9 mouse cellular contexts compared by ENCODE assay signal in genomic region chr11:43484057-43484456, GRCm38 (mm10). TPM values are rescaled to one million over a fixed set of nuclear protein-coding genes. Genes with fewer than 3 reads are reported as not detected.
DNase-seq lines count a peak whose midpoint lies in the region; ATAC-seq and TF ChIP-seq lines count a peak whose summit lies in the region.
"Had no signal": no experiment of that assay in that cellular context is flagged by ENCODE, and none has a peak within 500 bp of the region (broad histone marks: within the 10 kb centered on the region; RNA-seq: fewer than 3 reads in every experiment).

No protein-coding gene starts in this region.

- intact Hi-C loops in gastrocnemius, adult 2 months (cut with DNase I): no loop called here
- intact Hi-C loops in left cerebral cortex, adult 2 months (cut with DNase I): no loop called here
- intact Hi-C loops in left cerebral cortex, postnatal 4 days (cut with DNase I): no loop called here

- no peak overlapping the region for H3K4me3 ChIP-seq in gastrocnemius, adult 2 months
- H3K4me3 ChIP-seq in left cerebral cortex, adult 2 months: no peak overlapping the region
- H3K4me3 ChIP-seq in limb, embryonic 10.5 days: no peak overlapping the region

- peak overlapping the region; percentile 66 for H3K27ac ChIP-seq in gastrocnemius, adult 2 months
- peak overlapping the region; percentile 15; the same call in 1 of the 2 replicates for H3K27ac ChIP-seq in left cerebral cortex, adult 2 months
- H3K27ac ChIP-seq in limb, embryonic 10.5 days: 0 out of 2 replicates have a peak overlapping the region, but pooled peaks have one; percentile 2

- WGBS in limb, embryonic 10.5 days: 79% methylated on average over 4 of the region's 4 CpGs

- TF ChIP-seq CTCF in gastrocnemius, adult 2 months (IDR thresholded peaks at IDR 0.05): no peak
- TF ChIP-seq CTCF in left cerebral cortex, adult 2 months (IDR thresholded peaks at IDR 0.05): no peak

- peaks cover 54% of the 10 kb centered on the region for H3K4me1 ChIP-seq in limb, embryonic 10.5 days

- DNase-seq in gastrocnemius, adult 2 months: no peak
- no peak for DNase-seq in gastrocnemius, postnatal 4 days (ENCODE audit: low spot score in 2 of 2)
- DNase-seq in left cerebral cortex, adult 2 months (ENCODE audit: extremely low spot score in 1 of 2, low spot score in 2 of 2): no peak
- no peak for DNase-seq in left cerebral cortex, postnatal 4 days
- DNase-seq in limb, embryonic 10.5 days (ENCODE audit: low spot score): no peak
- no peak for DNase-seq in embryo, embryonic 9.5 days (ENCODE audit: extremely low spot score)
- no peak for DNase-seq in retina, embryonic 14.5 days (ENCODE audit: low spot score)
- DNase-seq: cerebellum, adult 18-20 months had no signal

- no peaks in the 10 kb centered on the region for H3K27me3 ChIP-seq in limb, embryonic 10.5 days (ENCODE audit: low read depth, poor library complexity, severe bottlenecking)

- no peaks in the 10 kb centered on the region for H3K9me3 ChIP-seq in limb, embryonic 10.5 days (replicated peaks)

- no peaks in the 10 kb centered on the region for H3K36me3 ChIP-seq in limb, embryonic 10.5 days

- ATAC-seq in erythroid progenitor cell, adult 5-6 weeks (replicated peaks; ENCODE audit: low FRiP score, poor library complexity, severe bottlenecking): 0 out of 2 replicates have a peak, but pooled peaks have one; percentile 19

RNA-seq across cellular contexts. Expression of gene C1qtnf2, which starts 10.0 kb away (rescaled TPM):
- 1 to 10 TPM; 1.8 to 3.6 TPM for total RNA-seq in gastrocnemius, adult 2 months (2021)
- 10 to 100 TPM; 41.2 to 45.0 TPM for total RNA-seq in gastrocnemius, postnatal 4 days (2021)
- 1 to 10 TPM; 1.8 to 2.2 TPM for total RNA-seq in left cerebral cortex, adult 2 months (2021)
- 10 to 100 TPM; 11.7 to 13.7 TPM for total RNA-seq in left cerebral cortex, postnatal 4 days (2021)
- total RNA-seq in erythroid progenitor cell, adult 5-6 weeks (2015; ENCODE audit: low replicate concordance): not detected in 2 replicates
- not detected in 2 replicates for total RNA-seq in erythroid progenitor cell, adult 5-6 weeks (2017; ENCODE audit: low replicate concordance)
- polyA plus RNA-seq in limb, embryonic 10.5 days (2016; fragmentation: Nextera tagmentation; extraction: Ambion mirVana): 0.45 and 0.64 TPM in 2 replicates

RNA-seq across cellular contexts. Expression of gene Ccnjl, which starts 44.5 kb away (rescaled TPM):
- under 1 TPM in 1 of 2 experiments, not detected in 1; 0.33 TPM for total RNA-seq in gastrocnemius, adult 2 months (2021)
- total RNA-seq in gastrocnemius, postnatal 4 days (2021): 1 to 10 TPM; 2.4 to 3.3 TPM
- 1 to 10 TPM; 3.8 to 4.6 TPM for total RNA-seq in left cerebral cortex, adult 2 months (2021)
- total RNA-seq in left cerebral cortex, postnatal 4 days (2021): 1 to 10 TPM; 4.8 to 5.3 TPM
- total RNA-seq in erythroid progenitor cell, adult 5-6 weeks (2015; ENCODE audit: low replicate concordance): not detected in 2 replicates
- total RNA-seq in erythroid progenitor cell, adult 5-6 weeks (2017; ENCODE audit: low replicate concordance): not detected in 2 replicates
- polyA plus RNA-seq in limb, embryonic 10.5 days (2016; fragmentation: Nextera tagmentation; extraction: Ambion mirVana): 36.3 and 40.6 TPM in 2 replicates

RNA-seq across cellular contexts. Expression of gene Slu7, which starts 50.5 kb away (rescaled TPM):
- 10 to 100 TPM; 33.1 to 35.7 TPM for total RNA-seq in gastrocnemius, adult 2 months (2021)
- total RNA-seq in gastrocnemius, postnatal 4 days (2021): 10 to 100 TPM; 32.7 to 35.5 TPM
- 10 to 100 TPM; 54.2 to 56.7 TPM for total RNA-seq in left cerebral cortex, adult 2 months (2021)
- total RNA-seq in left cerebral cortex, postnatal 4 days (2021): 10 to 100 TPM; 36.6 to 41.8 TPM
- 8.8 and 20.5 TPM in 2 replicates for total RNA-seq in erythroid progenitor cell, adult 5-6 weeks (2015; ENCODE audit: low replicate concordance)
- 44.4 and 47.6 TPM in 2 replicates for total RNA-seq in erythroid progenitor cell, adult 5-6 weeks (2017; ENCODE audit: low replicate concordance)
- polyA plus RNA-seq in limb, embryonic 10.5 days (2016; fragmentation: Nextera tagmentation; extraction: Ambion mirVana): 49.2 and 59.9 TPM in 2 replicates

RNA-seq across cellular contexts. Expression of gene Pttg1, which starts 58.0 kb away (rescaled TPM):
- total RNA-seq in gastrocnemius, adult 2 months (2021): 10 to 100 TPM; 45.0 to 60.9 TPM
- total RNA-seq in gastrocnemius, postnatal 4 days (2021): 10 to 100 TPM; 25.7 to 25.9 TPM
- total RNA-seq in left cerebral cortex, adult 2 months (2021): 10 to 100 TPM; 25.5 to 29.5 TPM
- total RNA-seq in left cerebral cortex, postnatal 4 days (2021): 10 to 100 TPM; 12.5 to 14.0 TPM
- total RNA-seq in erythroid progenitor cell, adult 5-6 weeks (2015; ENCODE audit: low replicate concordance): 45.7 and 73.5 TPM in 2 replicates
- 24.4 and 27.9 TPM in 2 replicates for total RNA-seq in erythroid progenitor cell, adult 5-6 weeks (2017; ENCODE audit: low replicate concordance)
- polyA plus RNA-seq in limb, embryonic 10.5 days (2016; fragmentation: Nextera tagmentation; extraction: Ambion mirVana): 86.4 and 104 TPM in 2 replicates

Comparison
In these comparisons a context has a peak if more than half of its experiments do, and no peak if none do; other contexts are left out.
1. H3K27ac ChIP-seq: peak in every context shown above with its lines; median percentile 66 in gastrocnemius, adult 2 months; 15 in left cerebral cortex, adult 2 months; 2 in limb, embryonic 10.5 days.